Mouse (Mus musculus): ENCODE measurements at regions not wholly inside any gene's neighbourhood (a gene's known extent, or its start where the extent isn't known, plus 50 kb on each side); places are given as distances from the start of the nearest gene placed in this dataset.
A peak's percentile ranks its signal among the peaks of the same experiment; 100 is the strongest.

DNA sequence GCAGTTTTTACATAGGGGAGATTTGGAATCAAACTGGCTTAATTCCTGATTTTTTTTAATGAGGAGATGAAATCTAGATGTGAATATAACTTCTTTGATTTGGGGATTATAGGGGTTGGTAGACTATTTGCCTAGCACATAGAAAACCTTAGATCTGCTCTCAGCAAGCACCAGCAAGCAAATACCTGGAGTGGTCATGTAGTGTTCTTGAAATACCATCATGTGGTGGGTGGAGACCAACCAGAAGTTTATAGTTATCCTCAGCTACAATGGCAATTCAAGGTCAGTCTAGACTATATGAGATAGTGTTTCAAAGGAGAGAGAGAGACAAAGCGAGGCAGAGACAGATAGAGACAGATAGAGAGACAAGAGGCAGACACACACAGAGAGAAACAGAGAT lies 94.1 kb upstream of the Klf6 start:
- no peak overlapping the region for H3K9ac ChIP-seq
- H3K36me3 ChIP-seq: no peaks in the 10 kb centered on the region
- H3K4me1 ChIP-seq (replicated peaks): no peaks in the 10 kb centered on the region
- H3K4me2 ChIP-seq: no peak overlapping the region
- H3K9me3 ChIP-seq (replicated peaks): no peaks in the 10 kb centered on the region
- no peak for ATAC-seq (replicated peaks; ENCODE audit: insufficient number of reproducible peaks, insufficient read depth, low FRiP score, low read depth)
- no peaks in the 10 kb centered on the region for H3K27me3 ChIP-seq
- no peak overlapping the region for H3K4me3 ChIP-seq
- 79% methylated on average over 1 of the region's 1 CpGs for WGBS
- no peak overlapping the region for H3K27ac ChIP-seq

DNA sequence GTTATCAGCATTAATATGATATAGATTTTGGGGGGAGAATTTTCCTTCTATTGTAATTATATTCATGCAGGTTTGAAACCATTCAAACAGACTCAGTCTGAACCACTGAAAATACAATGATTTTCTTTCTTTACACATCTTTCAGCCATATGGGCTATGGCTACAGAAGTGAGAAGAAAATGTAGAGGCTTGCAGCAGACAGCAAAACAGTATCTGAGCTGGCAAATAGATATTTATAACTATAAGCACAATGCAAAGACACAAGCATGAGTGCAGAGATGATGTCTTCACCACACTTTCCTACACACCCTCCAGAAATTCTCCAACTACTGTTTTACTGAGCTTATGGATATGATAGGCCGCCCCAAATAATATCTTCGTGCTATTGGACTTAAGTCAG lies 92.6 kb upstream of the Klf6 start:
- Histone ChIP-seq H3K4me3 (no peak overlapping the region), H3K4me1 (replicated peaks) (no peaks in the 10 kb centered on the region), H3K9me3 (replicated peaks) (no peaks in the 10 kb centered on the region), H3K27me3 (no peaks in the 10 kb centered on the region), H3K4me2 (no peak overlapping the region), H3K27ac (no peak overlapping the region), H3K36me3 (no peaks in the 10 kb centered on the region), H3K9ac (no peak overlapping the region)
- ATAC-seq (replicated peaks; ENCODE audit: insufficient number of reproducible peaks, insufficient read depth, low FRiP score, low read depth): no peak
- 92% methylated on average over 2 of the region's 2 CpGs for WGBS

- Histone ChIP-seq H3K27me3 (no peaks in the 10 kb centered on the region), H3K4me3 (no peak overlapping the region), H3K9ac (no peak overlapping the region), H3K4me2 (no peak overlapping the region), H3K27ac (0 out of 2 replicates have a peak overlapping the region, but pooled peaks have one; percentile 16), H3K4me1 (replicated peaks) (no peaks in the 10 kb centered on the region), H3K9me3 (replicated peaks) (no peaks in the 10 kb centered on the region), H3K36me3 (no peaks in the 10 kb centered on the region)
- ATAC-seq (replicated peaks; ENCODE audit: insufficient number of reproducible peaks, insufficient read depth, low FRiP score, low read depth): 0 out of 2 replicates have a peak, but pooled peaks have one; percentile 55
- 56% methylated on average over 7 of the region's 7 CpGs for WGBS
Measured at GRCm38 (mm10) chr13:5769283-5770260, 91.7 kb upstream of the Klf6 start.

GRCm38 (mm10) chr13:5773811-5774210 lies 87.5 kb upstream of the Klf6 start:
- Histone ChIP-seq H3K9ac (no peak overlapping the region), H3K27ac (no peak overlapping the region), H3K27me3 (no peaks in the 10 kb centered on the region), H3K4me3 (no peak overlapping the region), H3K4me1 (replicated peaks) (no peaks in the 10 kb centered on the region), H3K36me3 (no peaks in the 10 kb centered on the region), H3K4me2 (no peak overlapping the region), H3K9me3 (replicated peaks) (no peaks in the 10 kb centered on the region)
- no peak for ATAC-seq (replicated peaks; ENCODE audit: insufficient number of reproducible peaks, insufficient read depth, low FRiP score, low read depth)
- 74% methylated on average over 3 of the region's 3 CpGs for WGBS

DNA sequence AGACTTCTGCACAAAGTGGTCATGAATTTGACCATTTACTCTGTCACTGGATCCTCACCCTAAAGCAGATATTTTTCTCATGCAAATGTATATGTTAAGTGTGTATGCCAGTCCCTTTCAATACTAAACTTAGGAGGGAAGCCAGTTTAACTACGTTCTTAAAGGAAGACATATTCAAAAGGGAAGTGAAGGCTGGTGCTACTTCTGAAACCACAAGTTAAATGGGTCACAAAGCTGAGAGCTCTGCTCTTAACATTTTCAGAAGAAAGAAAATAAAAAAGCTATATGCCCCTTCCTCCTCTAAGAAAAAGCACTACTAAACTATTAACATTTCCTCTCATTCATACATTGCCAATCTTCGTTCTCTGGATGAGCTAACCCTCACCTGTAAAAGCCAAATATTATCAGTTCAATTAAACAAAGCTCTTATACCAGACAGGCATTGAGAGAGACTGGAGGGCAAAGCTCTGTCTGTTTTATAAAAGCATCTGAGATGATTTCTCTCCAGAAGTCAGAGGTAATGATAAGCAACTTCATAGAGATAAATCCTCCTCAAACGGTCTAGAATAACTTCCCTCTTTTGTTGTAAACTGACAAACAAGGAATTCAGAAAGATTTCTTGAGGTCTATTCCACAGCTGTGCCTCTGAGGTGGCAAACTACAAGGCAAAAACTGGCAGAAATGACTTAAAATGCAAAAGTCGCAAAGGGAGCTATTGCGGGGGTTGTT lies 82.7 kb upstream of the Klf6 start:
- Histone ChIP-seq H3K4me2 (no peak overlapping the region), H3K4me3 (no peak overlapping the region), H3K27ac (no peak overlapping the region), H3K9me3 (replicated peaks) (no peaks in the 10 kb centered on the region), H3K9ac (no peak overlapping the region), H3K4me1 (replicated peaks) (no peaks in the 10 kb centered on the region), H3K27me3 (no peaks in the 10 kb centered on the region), H3K36me3 (no peaks in the 10 kb centered on the region)
- 56% methylated on average over 5 of the region's 5 CpGs for WGBS
- ATAC-seq (replicated peaks; ENCODE audit: insufficient number of reproducible peaks, insufficient read depth, low FRiP score, low read depth): no peak

DNA sequence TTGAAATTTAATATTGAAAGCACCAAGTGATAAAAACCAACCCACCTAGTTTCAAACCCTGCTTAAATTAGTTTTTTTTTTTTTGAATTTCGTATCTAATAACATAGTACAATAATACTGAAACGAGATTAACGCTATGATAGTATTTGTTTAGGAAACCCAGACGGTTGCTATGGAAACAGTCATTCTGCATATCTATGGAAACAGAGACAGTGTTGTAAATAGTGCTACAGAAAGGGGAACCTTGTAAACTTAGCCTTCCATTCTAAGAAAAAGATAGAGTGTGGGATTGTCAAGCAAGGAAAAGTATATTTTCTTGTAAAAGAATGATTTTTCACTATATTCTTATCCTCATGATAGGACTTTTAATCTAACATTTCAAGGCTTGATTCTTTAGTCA lies 81.9 kb upstream of the Klf6 start:
- Histone ChIP-seq H3K9ac (no peak overlapping the region), H3K4me3 (no peak overlapping the region), H3K4me2 (no peak overlapping the region), H3K4me1 (replicated peaks) (no peaks in the 10 kb centered on the region), H3K27ac (no peak overlapping the region), H3K36me3 (no peaks in the 10 kb centered on the region), H3K9me3 (replicated peaks) (no peaks in the 10 kb centered on the region), H3K27me3 (no peaks in the 10 kb centered on the region)
- no peak for ATAC-seq (replicated peaks; ENCODE audit: insufficient number of reproducible peaks, insufficient read depth, low FRiP score, low read depth)
- WGBS: 43% methylated on average over 4 of the region's 4 CpGs

GRCm38 (mm10) chr13:5782540-5782939 lies 78.7 kb upstream of the Klf6 start:
- no peak for ATAC-seq (replicated peaks; ENCODE audit: insufficient number of reproducible peaks, insufficient read depth, low FRiP score, low read depth)
- H3K36me3 ChIP-seq: no peaks in the 10 kb centered on the region
- H3K4me1 ChIP-seq (replicated peaks): no peaks in the 10 kb centered on the region
- H3K4me3 ChIP-seq: no peak overlapping the region
- 76% methylated on average over 1 of the region's 1 CpGs for WGBS
- no peaks in the 10 kb centered on the region for H3K9me3 ChIP-seq (replicated peaks)
- no peak overlapping the region for H3K27ac ChIP-seq
- H3K27me3 ChIP-seq: no peaks in the 10 kb centered on the region
- no peak overlapping the region for H3K9ac ChIP-seq
- H3K4me2 ChIP-seq: no peak overlapping the region

- H3K27ac ChIP-seq: no peak overlapping the region
- H3K36me3 ChIP-seq: no peaks in the 10 kb centered on the region
- no peak overlapping the region for H3K4me3 ChIP-seq
- no peak for ATAC-seq (replicated peaks; ENCODE audit: insufficient number of reproducible peaks, insufficient read depth, low FRiP score, low read depth)
- H3K9ac ChIP-seq: no peak overlapping the region
- H3K27me3 ChIP-seq: no peaks in the 10 kb centered on the region
- no peaks in the 10 kb centered on the region for H3K9me3 ChIP-seq (replicated peaks)
- H3K4me1 ChIP-seq (replicated peaks): no peaks in the 10 kb centered on the region
- H3K4me2 ChIP-seq: no peak overlapping the region
Measured at GRCm38 (mm10) chr13:5787114-5787513, 74.2 kb upstream of the Klf6 start.

- H3K4me2 ChIP-seq: no peak overlapping the region
- H3K27me3 ChIP-seq: no peaks in the 10 kb centered on the region
- no peaks in the 10 kb centered on the region for H3K4me1 ChIP-seq (replicated peaks)
- H3K9me3 ChIP-seq (replicated peaks): no peaks in the 10 kb centered on the region
- H3K4me3 ChIP-seq: no peak overlapping the region
- 56% methylated on average over 3 of the region's 3 CpGs for WGBS
- no peak overlapping the region for H3K9ac ChIP-seq
- no peaks in the 10 kb centered on the region for H3K36me3 ChIP-seq
- ATAC-seq (replicated peaks; ENCODE audit: insufficient number of reproducible peaks, insufficient read depth, low FRiP score, low read depth): no peak
- no peak overlapping the region for H3K27ac ChIP-seq
Measured at GRCm38 (mm10) chr13:5789302-5789701, 72.0 kb upstream of the Klf6 start.

DNA sequence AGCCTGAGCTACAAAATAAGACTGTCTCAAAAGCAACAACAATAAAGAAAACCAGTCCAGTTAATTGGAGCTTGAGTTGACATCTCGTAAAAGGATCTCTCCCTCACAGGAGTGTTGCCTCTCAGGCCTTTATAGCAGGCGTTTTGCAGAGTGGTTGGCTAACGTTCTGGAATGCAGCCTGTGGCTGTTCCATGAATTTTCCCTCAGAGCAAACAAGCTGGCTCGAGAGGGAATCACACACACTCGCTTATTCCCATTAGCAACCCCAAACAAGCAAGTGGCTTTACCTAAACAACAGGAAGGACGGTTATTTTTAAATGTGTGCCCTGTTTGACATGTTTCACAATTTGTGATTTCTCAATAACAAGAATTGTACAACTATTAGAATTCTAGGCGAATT lies 59.2 kb upstream of the Klf6 start:
- Histone ChIP-seq H3K36me3 (no peaks in the 10 kb centered on the region), H3K9ac (no peak overlapping the region), H3K4me2 (no peak overlapping the region), H3K4me1 (replicated peaks) (peaks cover 29% of the 10 kb centered on the region), H3K27ac (peak overlapping the region; percentile 81), H3K4me3 (no peak overlapping the region), H3K27me3 (no peaks in the 10 kb centered on the region), H3K9me3 (replicated peaks) (no peaks in the 10 kb centered on the region)
- 40% methylated on average over 7 of the region's 7 CpGs for WGBS
- ATAC-seq (replicated peaks; ENCODE audit: insufficient number of reproducible peaks, insufficient read depth, low FRiP score, low read depth): 0 out of 2 replicates have a peak, but pooled peaks have one; percentile 19

DNA sequence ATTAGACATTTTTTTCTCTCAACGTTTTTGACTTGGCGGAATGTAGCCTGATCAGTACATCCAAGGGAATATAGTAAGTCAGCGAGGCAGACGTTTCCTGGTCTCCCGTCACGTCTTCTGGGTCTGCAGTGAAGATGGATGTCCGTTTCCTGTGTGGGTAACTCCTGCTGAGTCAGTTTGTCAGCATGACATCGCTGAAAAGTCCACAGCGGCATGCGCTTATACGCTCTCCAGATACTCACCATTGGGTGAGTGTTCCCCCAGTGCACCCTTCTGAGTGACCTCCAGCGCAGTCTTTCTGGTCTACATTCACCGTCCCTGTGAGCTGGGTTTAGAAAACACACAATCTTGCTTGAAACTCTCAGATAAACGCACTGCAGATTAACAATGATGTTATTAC lies 58.5 kb upstream of the Klf6 start:
- 0 out of 2 replicates have a peak, but pooled peaks have one; percentile 20 for ATAC-seq (replicated peaks; ENCODE audit: insufficient number of reproducible peaks, insufficient read depth, low FRiP score, low read depth)
- Histone ChIP-seq H3K9ac (no peak overlapping the region), H3K4me1 (replicated peaks) (peaks cover 29% of the 10 kb centered on the region), H3K27ac (peak overlapping the region; percentile 81), H3K36me3 (no peaks in the 10 kb centered on the region), H3K9me3 (replicated peaks) (no peaks in the 10 kb centered on the region), H3K4me3 (no peak overlapping the region), H3K27me3 (no peaks in the 10 kb centered on the region), H3K4me2 (no peak overlapping the region)
- WGBS: 39% methylated on average over 14 of the region's 14 CpGs

All from heart, embryonic 15.5 days (tissue).